ENCODE assay signal across 20 mouse cellular contexts in genomic region chr3:146425902-146426301, GRCm38 (mm10). TPM values are rescaled to one million over a fixed set of nuclear protein-coding genes. Genes with fewer than 3 reads are reported as not detected.
DNase-seq lines count a peak whose midpoint lies in the region; ATAC-seq and TF ChIP-seq lines count a peak whose summit lies in the region.
"Had no signal": no experiment of that assay in that cellular context is flagged by ENCODE, and none has a peak within 500 bp of the region (broad histone marks: within the 10 kb centered on the region; RNA-seq: fewer than 3 reads in every experiment).

No protein-coding gene starts in this region.

- no peak overlapping the region for H3K4me2 ChIP-seq in embryonic facial prominence, embryonic 12.5 days (replicated peaks)
- no peak overlapping the region for H3K4me2 ChIP-seq in hindbrain, postnatal 0 days (ENCODE audit: low read depth, low read length)
- H3K4me2 ChIP-seq in midbrain, embryonic 16.5 days (ENCODE audit: low read length) = no peak overlapping the region
- no peak overlapping the region for H3K4me2 ChIP-seq in midbrain, postnatal 0 days (ENCODE audit: low read depth, low read length, poor library complexity, severe bottlenecking)
- H3K4me2 ChIP-seq: embryonic facial prominence, embryonic 15.5 days; heart, embryonic 12.5 days had no signal

- H3K4me3 ChIP-seq in embryonic facial prominence, embryonic 12.5 days = no peak overlapping the region
- H3K4me3 ChIP-seq in embryonic facial prominence, embryonic 10.5 days = no peak overlapping the region
- no peak overlapping the region for H3K4me3 ChIP-seq in hindbrain, postnatal 0 days (ENCODE audit: low read length)
- H3K4me3 ChIP-seq in hindbrain, embryonic 10.5 days = no peak overlapping the region
- H3K4me3 ChIP-seq in midbrain, embryonic 16.5 days (ENCODE audit: low read depth, low read length) = no peak overlapping the region
- H3K4me3 ChIP-seq in midbrain, postnatal 0 days (ENCODE audit: low read depth, low read length) = no peak overlapping the region
- H3K4me3 ChIP-seq in testis, adult 2 months (ENCODE audit: control insufficient read depth, low read depth, low read length) = no peak overlapping the region
- H3K4me3 ChIP-seq: embryonic facial prominence, embryonic 15.5 days; erythroblast, embryonic 14.5 days; forebrain, embryonic 10.5 days; gastrocnemius, adult 2 months; heart, embryonic 12.5 days had no signal

- no peak overlapping the region for H3K27ac ChIP-seq in embryonic facial prominence, embryonic 12.5 days
- no peak overlapping the region for H3K27ac ChIP-seq in embryonic facial prominence, embryonic 10.5 days (replicated peaks)
- H3K27ac ChIP-seq in hindbrain, postnatal 0 days = no peak overlapping the region
- no peak overlapping the region for H3K27ac ChIP-seq in hindbrain, embryonic 10.5 days
- H3K27ac ChIP-seq in midbrain, embryonic 16.5 days (ENCODE audit: low read length) = 0 out of 2 replicates have a peak overlapping the region, but pooled peaks have one; percentile 26
- H3K27ac ChIP-seq in midbrain, postnatal 0 days (ENCODE audit: low read depth, low read length) = no peak overlapping the region
- H3K27ac ChIP-seq in testis, adult 2 months (ENCODE audit: control insufficient read depth, insufficient read depth, low read depth, low read length) = peak overlapping the region; percentile 32; the same call in 1 of the 2 replicates
- H3K27ac ChIP-seq: embryonic facial prominence, embryonic 15.5 days; forebrain, embryonic 10.5 days; gastrocnemius, adult 2 months had no signal

- TF ChIP-seq CTCF in hindbrain, postnatal 0 days (IDR thresholded peaks at IDR 0.05; ENCODE audit: low read depth) = no peak
- TF ChIP-seq CTCF in midbrain, postnatal 0 days (IDR thresholded peaks at IDR 0.05) = no peak
- no peak for TF ChIP-seq CTCF in testis, adult 2 months (IDR thresholded peaks at IDR 0.05; ENCODE audit: control insufficient read depth, insufficient read depth, insufficient replicate concordance, low read depth, low read length)

- peak; percentile 6; the same call in 1 of the 2 replicates for ATAC-seq in embryonic facial prominence, embryonic 12.5 days (ENCODE audit: insufficient number of reproducible peaks, insufficient read depth, low FRiP score, low TSS enrichment)
- ATAC-seq in hindbrain, postnatal 0 days = 0 out of 2 replicates have a peak, but pooled peaks have one; percentile 22
- ATAC-seq in midbrain, embryonic 16.5 days = no peak
- ATAC-seq in midbrain, postnatal 0 days (ENCODE audit: low FRiP score) = no peak
- ATAC-seq: CD4-positive, CD25-positive, alpha-beta regulatory T cell, adult 4 months had no signal

- DNase-seq in embryonic facial prominence, embryonic 10.5 days (ENCODE audit: low spot score) = no peak
- DNase-seq in hindbrain, postnatal 0 days (ENCODE audit: low spot score) = no peak
- no peak for DNase-seq in hindbrain, embryonic 10.5 days (ENCODE audit: low spot score)
- no peak for DNase-seq in midbrain, postnatal 0 days (ENCODE audit: low spot score)
- DNase-seq in testis, postnatal 14 days (ENCODE audit: low spot score) = no peak
- DNase-seq: adrenal gland, postnatal 10 days; B cell, adult 2 months; cerebellum, adult 11-12 months; cerebellum, adult 9-10 months; cerebellum, postnatal 25 days; gastrocnemius, adult 2 months; gastrocnemius, postnatal 25 days had no signal

- H3K4me1 ChIP-seq in embryonic facial prominence, embryonic 12.5 days = no peaks in the 10 kb centered on the region
- H3K4me1 ChIP-seq in embryonic facial prominence, embryonic 10.5 days = peaks cover 17% of the 10 kb centered on the region
- no peaks in the 10 kb centered on the region for H3K4me1 ChIP-seq in hindbrain, postnatal 0 days (ENCODE audit: insufficient read depth, low read length)
- H3K4me1 ChIP-seq in hindbrain, embryonic 10.5 days (replicated peaks) = peaks cover 11% of the 10 kb centered on the region; the same call in 1 of the 2 replicates
- H3K4me1 ChIP-seq in midbrain, embryonic 16.5 days (ENCODE audit: control insufficient read depth, insufficient read depth, low read length) = peaks cover 2% of the 10 kb centered on the region; the same call in 1 of the 2 replicates
- H3K4me1 ChIP-seq in midbrain, postnatal 0 days (ENCODE audit: insufficient read depth, low read length) = no peaks in the 10 kb centered on the region
- peaks cover 2% of the 10 kb centered on the region; the same call in 1 of the 2 replicates for H3K4me1 ChIP-seq in testis, adult 2 months (ENCODE audit: control insufficient read depth, insufficient read depth, low read length)
- H3K4me1 ChIP-seq: embryonic facial prominence, embryonic 15.5 days had no signal

- no peak overlapping the region for H3K9ac ChIP-seq in embryonic facial prominence, embryonic 12.5 days
- no peak overlapping the region for H3K9ac ChIP-seq in hindbrain, postnatal 0 days (replicated peaks; ENCODE audit: low read length)
- no peak overlapping the region for H3K9ac ChIP-seq in midbrain, embryonic 16.5 days (ENCODE audit: low read depth, low read length)
- no peak overlapping the region for H3K9ac ChIP-seq in midbrain, postnatal 0 days (replicated peaks; ENCODE audit: low read length, poor library complexity, severe bottlenecking)
- H3K9ac ChIP-seq: embryonic facial prominence, embryonic 15.5 days; heart, embryonic 12.5 days had no signal

- 68% methylated on average over 7 of the region's 7 CpGs for WGBS in embryonic facial prominence, embryonic 12.5 days
- WGBS in embryonic facial prominence, embryonic 10.5 days = 72% methylated on average over 7 of the region's 7 CpGs
- WGBS in hindbrain, postnatal 0 days = 61% methylated on average over 7 of the region's 7 CpGs
- WGBS in hindbrain, embryonic 10.5 days = 73% methylated on average over 7 of the region's 7 CpGs
- 65% methylated on average over 7 of the region's 7 CpGs for WGBS in midbrain, embryonic 16.5 days
- WGBS in midbrain, postnatal 0 days = 81% methylated on average over 7 of the region's 7 CpGs

- no peaks in the 10 kb centered on the region for H3K9me3 ChIP-seq in embryonic facial prominence, embryonic 12.5 days
- no peaks in the 10 kb centered on the region for H3K9me3 ChIP-seq in embryonic facial prominence, embryonic 10.5 days
- no peaks in the 10 kb centered on the region for H3K9me3 ChIP-seq in hindbrain, postnatal 0 days (ENCODE audit: low read length)
- H3K9me3 ChIP-seq in hindbrain, embryonic 10.5 days = no peaks in the 10 kb centered on the region
- no peaks in the 10 kb centered on the region for H3K9me3 ChIP-seq in midbrain, embryonic 16.5 days (replicated peaks; ENCODE audit: control insufficient read depth, low read length, poor library complexity, severe bottlenecking)
- no peaks in the 10 kb centered on the region for H3K9me3 ChIP-seq in midbrain, postnatal 0 days (ENCODE audit: low read length)
- H3K9me3 ChIP-seq: embryonic facial prominence, embryonic 15.5 days; forebrain, embryonic 10.5 days; heart, embryonic 12.5 days had no signal

- H3K27me3 ChIP-seq in embryonic facial prominence, embryonic 12.5 days = no peaks in the 10 kb centered on the region
- no peaks in the 10 kb centered on the region for H3K27me3 ChIP-seq in embryonic facial prominence, embryonic 10.5 days (replicated peaks; ENCODE audit: low read depth, poor library complexity, severe bottlenecking)
- no peaks in the 10 kb centered on the region for H3K27me3 ChIP-seq in hindbrain, postnatal 0 days (ENCODE audit: insufficient read depth, low read length)
- H3K27me3 ChIP-seq in hindbrain, embryonic 10.5 days (ENCODE audit: insufficient read depth, poor library complexity, severe bottlenecking) = no peaks in the 10 kb centered on the region
- H3K27me3 ChIP-seq in midbrain, embryonic 16.5 days (ENCODE audit: control insufficient read depth, insufficient read depth, low read depth, low read length) = no peaks in the 10 kb centered on the region
- H3K27me3 ChIP-seq in midbrain, postnatal 0 days (ENCODE audit: insufficient read depth, low read length) = no peaks in the 10 kb centered on the region
- H3K27me3 ChIP-seq in testis, adult 2 months (ENCODE audit: control insufficient read depth, insufficient read depth, low read length) = no peaks in the 10 kb centered on the region
- H3K27me3 ChIP-seq: embryonic facial prominence, embryonic 15.5 days; heart, embryonic 12.5 days had no signal

- peaks cover 28% of the 10 kb centered on the region for H3K36me3 ChIP-seq in embryonic facial prominence, embryonic 12.5 days
- peaks cover 75% of the 10 kb centered on the region for H3K36me3 ChIP-seq in embryonic facial prominence, embryonic 10.5 days (replicated peaks)
- peaks cover 18% of the 10 kb centered on the region for H3K36me3 ChIP-seq in hindbrain, postnatal 0 days (ENCODE audit: insufficient read depth, low read length)
- peaks cover 74% of the 10 kb centered on the region for H3K36me3 ChIP-seq in hindbrain, embryonic 10.5 days
- peaks cover 17% of the 10 kb centered on the region; the same call in 1 of the 2 replicates for H3K36me3 ChIP-seq in midbrain, embryonic 16.5 days (ENCODE audit: control insufficient read depth, insufficient read depth, low read length)
- H3K36me3 ChIP-seq in midbrain, postnatal 0 days (ENCODE audit: insufficient read depth, low read length) = peaks cover 31% of the 10 kb centered on the region
- H3K36me3 ChIP-seq in testis, adult 2 months (ENCODE audit: control insufficient read depth, insufficient read depth, low read length) = peaks cover 9% of the 10 kb centered on the region

- no peak for TF ChIP-seq POLR2A in testis, adult 2 months (IDR thresholded peaks at IDR 0.05; ENCODE audit: control insufficient read depth, low read depth, low read length)

RNA-seq across cellular contexts. Expression of gene Ssx2ip, which starts 21.5 kb away (rescaled TPM):
- 26.6 and 29.8 TPM in 2 replicates for polyA plus RNA-seq in embryonic facial prominence, embryonic 12.5 days (2016; fragmentation: Nextera tagmentation; extraction: Ambion mirVana)
- polyA plus RNA-seq in embryonic facial prominence, embryonic 10.5 days (2016; fragmentation: Nextera tagmentation; extraction: Ambion mirVana) = 28.0 and 30.5 TPM in 2 replicates
- 21.7 and 23.6 TPM in 2 replicates for total RNA-seq in hindbrain, postnatal 0 days (2014; rRNA removed)
- polyA plus RNA-seq in hindbrain, postnatal 0 days (2015; fragmentation: Nextera tagmentation; extraction: Ambion mirVana) = 21.7 and 23.5 TPM in 2 replicates
- polyA plus RNA-seq in hindbrain, embryonic 10.5 days (2016; fragmentation: Nextera tagmentation; extraction: Ambion mirVana) = 20.2 and 26.0 TPM in 2 replicates
- 18.0 and 18.2 TPM in 2 replicates for polyA plus RNA-seq in midbrain, embryonic 16.5 days (2015; fragmentation: Nextera tagmentation; extraction: Ambion mirVana)
- 26.3 and 32.7 TPM in 2 replicates for total RNA-seq in midbrain, postnatal 0 days (2014; rRNA removed)
- 19.4 and 19.8 TPM in 2 replicates for polyA plus RNA-seq in midbrain, postnatal 0 days (2015; fragmentation: Nextera tagmentation; extraction: Ambion mirVana)
- polyA plus RNA-seq in testis, adult 2 months (2012; rRNA removed) = 91.9 and 94.7 TPM in 2 replicates

RNA-seq across cellular contexts. Expression of gene Ctbs, which starts 23.7 kb away (rescaled TPM):
- 7.7 and 10.6 TPM in 2 replicates for polyA plus RNA-seq in embryonic facial prominence, embryonic 12.5 days (2016; fragmentation: Nextera tagmentation; extraction: Ambion mirVana)
- 4.4 and 5.2 TPM in 2 replicates for polyA plus RNA-seq in embryonic facial prominence, embryonic 10.5 days (2016; fragmentation: Nextera tagmentation; extraction: Ambion mirVana)
- 6.6 and 11.4 TPM in 2 replicates for total RNA-seq in hindbrain, postnatal 0 days (2014; rRNA removed)
- polyA plus RNA-seq in hindbrain, postnatal 0 days (2015; fragmentation: Nextera tagmentation; extraction: Ambion mirVana) = 5.7 and 6.2 TPM in 2 replicates
- 4.3 and 5.6 TPM in 2 replicates for polyA plus RNA-seq in hindbrain, embryonic 10.5 days (2016; fragmentation: Nextera tagmentation; extraction: Ambion mirVana)
- polyA plus RNA-seq in midbrain, embryonic 16.5 days (2015; fragmentation: Nextera tagmentation; extraction: Ambion mirVana) = 4.3 and 4.4 TPM in 2 replicates
- total RNA-seq in midbrain, postnatal 0 days (2014; rRNA removed) = 6.3 and 6.7 TPM in 2 replicates
- 4.3 and 4.7 TPM in 2 replicates for polyA plus RNA-seq in midbrain, postnatal 0 days (2015; fragmentation: Nextera tagmentation; extraction: Ambion mirVana)
- 1.0 and 1.6 TPM in 2 replicates for polyA plus RNA-seq in testis, adult 2 months (2012; rRNA removed)

Comparison
In these comparisons a context has a peak if more than half of its experiments do, and no peak if none do; other contexts are left out.
1. H3K27ac ChIP-seq: peak in midbrain, embryonic 16.5 days (single experiment) and testis, adult 2 months (single experiment); none in embryonic facial prominence, embryonic 12.5 days (single experiment), embryonic facial prominence, embryonic 10.5 days (single experiment), hindbrain, postnatal 0 days (single experiment), hindbrain, embryonic 10.5 days (single experiment) and midbrain, postnatal 0 days (single experiment).
2. ATAC-seq: peak in embryonic facial prominence, embryonic 12.5 days (single experiment) and hindbrain, postnatal 0 days (single experiment); none in midbrain, embryonic 16.5 days (single experiment) and midbrain, postnatal 0 days (single experiment).